13 mouse cellular contexts compared by ENCODE assay signal in genomic region chr7:125959294-125960048, GRCm38 (mm10).
DNase-seq lines count a peak whose midpoint lies in the region; ATAC-seq and TF ChIP-seq lines count a peak whose summit lies in the region.
"Had no signal": no experiment of that assay in that cellular context is flagged by ENCODE, and none has a peak within 500 bp of the region (broad histone marks: within the 10 kb centered on the region; RNA-seq: fewer than 3 reads in every experiment).

No protein-coding gene starts in this region.

- H3K36me3 ChIP-seq in thymus, adult 2 months (ENCODE audit: control insufficient read depth, insufficient read depth, low read length), result no peaks in the 10 kb centered on the region
- no peaks in the 10 kb centered on the region for H3K36me3 ChIP-seq in forebrain, embryonic 15.5 days
- H3K36me3 ChIP-seq: forebrain, embryonic 12.5 days; limb, embryonic 12.5 days; neural tube, embryonic 13.5 days had no signal

- TF ChIP-seq CTCF in gastrocnemius, adult 2 months (IDR thresholded peaks at IDR 0.05), result peak; percentile 47
- no peak for TF ChIP-seq CTCF in thymus, adult 2 months (IDR thresholded peaks at IDR 0.05; ENCODE audit: borderline replicate concordance, control insufficient read depth, extremely low read depth, insufficient read depth, low read length, poor library complexity)

- intact Hi-C loops in gastrocnemius, adult 2 months (cut with DNase I), result loop anchor here (5.0 kb wide), 1 partner anchor 123 kb away; the partner anchor contains the start of gene Gsg1l
- intact Hi-C loops in gastrocnemius, postnatal 14 days (cut with DNase I; ENCODE audit: low total_unique reads), result loop anchor here (10.0 kb wide), 1 partner anchor 125 kb away; the partner anchor contains the start of gene Gsg1l

- H3K27me3 ChIP-seq in thymus, adult 2 months (ENCODE audit: control insufficient read depth, insufficient read depth, low read length), result no peaks in the 10 kb centered on the region
- no peaks in the 10 kb centered on the region for H3K27me3 ChIP-seq in forebrain, embryonic 15.5 days
- H3K27me3 ChIP-seq: neural tube, embryonic 13.5 days had no signal

- H3K4me3 ChIP-seq in gastrocnemius, adult 2 months, result no peak overlapping the region
- no peak overlapping the region for H3K4me3 ChIP-seq in thymus, adult 2 months (ENCODE audit: control insufficient read depth, insufficient read depth, low read length)
- H3K4me3 ChIP-seq in forebrain, embryonic 15.5 days, result no peak overlapping the region
- H3K4me3 ChIP-seq: forebrain, embryonic 12.5 days; limb, embryonic 12.5 days; neural tube, embryonic 13.5 days had no signal

- no peak for TF ChIP-seq POLR2A in thymus, adult 2 months (IDR thresholded peaks at IDR 0.05; ENCODE audit: control insufficient read depth, extremely low read depth, insufficient read depth, low read length, poor library complexity)

- H3K4me2 ChIP-seq in forebrain, embryonic 15.5 days (replicated peaks), result no peak overlapping the region
- H3K4me2 ChIP-seq: forebrain, embryonic 12.5 days; limb, embryonic 12.5 days; neural tube, embryonic 13.5 days had no signal

- no peak overlapping the region for H3K9ac ChIP-seq in forebrain, embryonic 15.5 days (replicated peaks)
- H3K9ac ChIP-seq: forebrain, embryonic 12.5 days; limb, embryonic 12.5 days; neural tube, embryonic 13.5 days had no signal

- peak; percentile 47 for DNase-seq in gastrocnemius, adult 2 months
- DNase-seq in gastrocnemius, postnatal 14 days, result no peak
- DNase-seq in kidney, adult 8-10 months, result peak; percentile 12 to 19
- DNase-seq in kidney, adult 18-20 months, result no peak
- DNase-seq in thymus, postnatal 25 days, result peak; percentile 1
- DNase-seq in thymus, adult 2 months, result no peak
- DNase-seq in left cerebral cortex, adult 9 months (ENCODE audit: low spot score in 2 of 2), result no peak
- DNase-seq: cerebellum, adult 8-10 months; midbrain, embryonic 14.5 days had no signal

- H3K27ac ChIP-seq in gastrocnemius, adult 2 months, result no peak overlapping the region
- H3K27ac ChIP-seq in thymus, adult 2 months (ENCODE audit: control insufficient read depth, insufficient read depth, low read length), result no peak overlapping the region
- H3K27ac ChIP-seq in forebrain, embryonic 15.5 days (replicated peaks), result no peak overlapping the region
- H3K27ac ChIP-seq: forebrain, embryonic 12.5 days; limb, embryonic 12.5 days; neural tube, embryonic 13.5 days had no signal

- H3K9me3 ChIP-seq in forebrain, embryonic 15.5 days, result no peaks in the 10 kb centered on the region
- H3K9me3 ChIP-seq: forebrain, embryonic 12.5 days; limb, embryonic 12.5 days; neural tube, embryonic 13.5 days had no signal

- WGBS in thymus, adult 2 months, result 68% methylated on average over 18 of the region's 18 CpGs
- WGBS in forebrain, embryonic 15.5 days, result 66% methylated on average over 18 of the region's 18 CpGs

- no peaks in the 10 kb centered on the region for H3K4me1 ChIP-seq in thymus, adult 2 months (replicated peaks; ENCODE audit: control insufficient read depth, insufficient read depth, low read length)
- H3K4me1 ChIP-seq in forebrain, embryonic 15.5 days, result peaks cover 16% of the 10 kb centered on the region; the same call in 1 of the 2 replicates

- ATAC-seq in forebrain, embryonic 15.5 days (replicated peaks), result no peak

Comparison
In these comparisons a context has a peak if more than half of its experiments do, and no peak if none do; other contexts are left out.
1. DNase-seq: peak in gastrocnemius, adult 2 months (single experiment), kidney, adult 8-10 months (2 of 2) and thymus, postnatal 25 days (single experiment); none in gastrocnemius, postnatal 14 days (single experiment), kidney, adult 18-20 months (single experiment), thymus, adult 2 months (single experiment) and left cerebral cortex, adult 9 months (0 of 2).